Mouse (Mus musculus): ENCODE data around the gene Slc39a8. TPM values are rescaled to one million over a fixed set of nuclear protein-coding genes. Genes with fewer than 3 reads are reported as not detected.

Slc39a8 gene
- polyA plus RNA-seq, 1 experiment from 2014 or later = 24.3 TPM

- peak; percentile 43; the same call in 1 of the 2 replicates for ATAC-seq
- Histone ChIP-seq H3K4me1 (replicated peaks) (no peaks in the 10 kb centered on the region), H3K9me3 (no peaks in the 10 kb centered on the region), H3K4me3 (replicated peaks) (no peak overlapping the region), H3K27ac (no peak overlapping the region), H3K27me3 (replicated peaks) (no peaks in the 10 kb centered on the region), H3K36me3 (no peaks in the 10 kb centered on the region), H3K9ac (no peak overlapping the region), H3K4me2 (replicated peaks) (no peak overlapping the region)
- WGBS = 42% methylated on average over 12 of the region's 12 CpGs
Observed at GRCm38 (mm10) chr3:135886659-135887027, 61.6 kb downstream of the Slc39a8 start.

GRCm38 (mm10) chr3:135887033-135887855, 62.2 kb downstream of the Slc39a8 start:
- 81% methylated on average over 9 of the region's 9 CpGs for WGBS
- Histone ChIP-seq H3K4me1 (replicated peaks) (no peaks in the 10 kb centered on the region), H3K4me3 (replicated peaks) (no peak overlapping the region), H3K36me3 (no peaks in the 10 kb centered on the region), H3K27ac (no peak overlapping the region), H3K27me3 (replicated peaks) (no peaks in the 10 kb centered on the region), H3K9me3 (no peaks in the 10 kb centered on the region), H3K9ac (no peak overlapping the region), H3K4me2 (replicated peaks) (no peak overlapping the region)
- no peak for ATAC-seq

- Histone ChIP-seq H3K4me1 (replicated peaks) (no peaks in the 10 kb centered on the region), H3K4me2 (replicated peaks) (no peak overlapping the region), H3K27me3 (replicated peaks) (no peaks in the 10 kb centered on the region), H3K9me3 (no peaks in the 10 kb centered on the region), H3K9ac (no peak overlapping the region), H3K4me3 (replicated peaks) (no peak overlapping the region), H3K27ac (no peak overlapping the region), H3K36me3 (no peaks in the 10 kb centered on the region)
- WGBS = 85% methylated on average over 5 of the region's 5 CpGs
- ATAC-seq = no peak
Observed at GRCm38 (mm10) chr3:135887856-135888155, 62.7 kb downstream of the Slc39a8 start.

- H3K27me3 ChIP-seq (replicated peaks) = no peaks in the 10 kb centered on the region
- no peak overlapping the region for H3K9ac ChIP-seq
- H3K4me2 ChIP-seq (replicated peaks) = no peak overlapping the region
- no peaks in the 10 kb centered on the region for H3K36me3 ChIP-seq
- no peaks in the 10 kb centered on the region for H3K9me3 ChIP-seq
- no peaks in the 10 kb centered on the region for H3K4me1 ChIP-seq (replicated peaks)
- ATAC-seq = no peak
- no peak overlapping the region for H3K27ac ChIP-seq
- no peak overlapping the region for H3K4me3 ChIP-seq (replicated peaks)
Observed at GRCm38 (mm10) chr3:135889401-135889800, 64.3 kb downstream of the Slc39a8 start.

GRCm38 (mm10) chr3:135903366-135903765, 78.3 kb downstream of the Slc39a8 start:
- Histone ChIP-seq H3K4me2 (replicated peaks) (no peak overlapping the region), H3K36me3 (no peaks in the 10 kb centered on the region), H3K4me1 (replicated peaks) (no peaks in the 10 kb centered on the region), H3K4me3 (replicated peaks) (no peak overlapping the region), H3K27me3 (replicated peaks) (no peaks in the 10 kb centered on the region), H3K27ac (no peak overlapping the region), H3K9ac (no peak overlapping the region), H3K9me3 (no peaks in the 10 kb centered on the region)
- 85% methylated on average over 1 of the region's 1 CpGs for WGBS
- ATAC-seq = no peak

GRCm38 (mm10) chr3:135904881-135905280, 79.8 kb downstream of the Slc39a8 start:
- Histone ChIP-seq H3K9ac (no peak overlapping the region), H3K27ac (no peak overlapping the region), H3K4me3 (replicated peaks) (no peak overlapping the region), H3K27me3 (replicated peaks) (no peaks in the 10 kb centered on the region), H3K4me2 (replicated peaks) (no peak overlapping the region), H3K9me3 (no peaks in the 10 kb centered on the region), H3K4me1 (replicated peaks) (no peaks in the 10 kb centered on the region), H3K36me3 (no peaks in the 10 kb centered on the region)
- peak; percentile 43; the same call in 1 of the 2 replicates for ATAC-seq
- WGBS = 40% methylated on average over 6 of the region's 6 CpGs

- Histone ChIP-seq H3K4me1 (replicated peaks) (no peaks in the 10 kb centered on the region), H3K9ac (no peak overlapping the region), H3K36me3 (no peaks in the 10 kb centered on the region), H3K4me3 (replicated peaks) (no peak overlapping the region), H3K27me3 (replicated peaks) (no peaks in the 10 kb centered on the region), H3K27ac (no peak overlapping the region), H3K4me2 (replicated peaks) (no peak overlapping the region), H3K9me3 (no peaks in the 10 kb centered on the region)
- 100% methylated on average over 1 of the region's 1 CpGs for WGBS
- ATAC-seq = no peak
Observed at GRCm38 (mm10) chr3:135905729-135906128, 80.7 kb downstream of the Slc39a8 start.

GRCm38 (mm10) chr3:135907028-135907427, 81.9 kb downstream of the Slc39a8 start:
- Histone ChIP-seq H3K9ac (no peak overlapping the region), H3K4me2 (replicated peaks) (no peak overlapping the region), H3K4me3 (replicated peaks) (no peak overlapping the region), H3K4me1 (replicated peaks) (no peaks in the 10 kb centered on the region), H3K9me3 (no peaks in the 10 kb centered on the region), H3K27ac (no peak overlapping the region), H3K36me3 (no peaks in the 10 kb centered on the region), H3K27me3 (replicated peaks) (no peaks in the 10 kb centered on the region)
- WGBS = 74% methylated on average over 3 of the region's 3 CpGs
- ATAC-seq = no peak

GRCm38 (mm10) chr3:135915941-135916340, 90.9 kb downstream of the Slc39a8 start:
- H3K9me3 ChIP-seq = no peaks in the 10 kb centered on the region
- H3K27me3 ChIP-seq (replicated peaks) = no peaks in the 10 kb centered on the region
- no peak for ATAC-seq
- no peak overlapping the region for H3K4me3 ChIP-seq (replicated peaks)
- no peak overlapping the region for H3K27ac ChIP-seq
- H3K36me3 ChIP-seq = no peaks in the 10 kb centered on the region
- H3K4me2 ChIP-seq (replicated peaks) = no peak overlapping the region
- WGBS = 84% methylated on average over 4 of the region's 4 CpGs
- H3K9ac ChIP-seq = no peak overlapping the region
- H3K4me1 ChIP-seq (replicated peaks) = no peaks in the 10 kb centered on the region

GRCm38 (mm10) chr3:135918566-135919180, 93.6 kb downstream of the Slc39a8 start:
- ATAC-seq = no peak
- H3K4me1 ChIP-seq (replicated peaks) = no peaks in the 10 kb centered on the region
- H3K4me3 ChIP-seq (replicated peaks) = no peak overlapping the region
- no peaks in the 10 kb centered on the region for H3K27me3 ChIP-seq (replicated peaks)
- WGBS = 74% methylated on average over 5 of the region's 5 CpGs
- no peak overlapping the region for H3K4me2 ChIP-seq (replicated peaks)
- no peak overlapping the region for H3K9ac ChIP-seq
- H3K27ac ChIP-seq = no peak overlapping the region
- no peaks in the 10 kb centered on the region for H3K9me3 ChIP-seq
- no peaks in the 10 kb centered on the region for H3K36me3 ChIP-seq

- H3K4me1 ChIP-seq (replicated peaks) = no peaks in the 10 kb centered on the region
- 73% methylated on average over 4 of the region's 4 CpGs for WGBS
- H3K9ac ChIP-seq = no peak overlapping the region
- no peaks in the 10 kb centered on the region for H3K36me3 ChIP-seq
- no peak for ATAC-seq
- H3K4me3 ChIP-seq (replicated peaks) = no peak overlapping the region
- H3K9me3 ChIP-seq = no peaks in the 10 kb centered on the region
- no peaks in the 10 kb centered on the region for H3K27me3 ChIP-seq (replicated peaks)
- H3K27ac ChIP-seq = no peak overlapping the region
- H3K4me2 ChIP-seq (replicated peaks) = no peak overlapping the region
Observed at GRCm38 (mm10) chr3:135919305-135919704, 94.2 kb downstream of the Slc39a8 start.

GRCm38 (mm10) chr3:135926729-135927128, 101.7 kb downstream of the Slc39a8 start:
- Histone ChIP-seq H3K9ac (no peak overlapping the region), H3K4me3 (replicated peaks) (no peak overlapping the region), H3K27me3 (replicated peaks) (no peaks in the 10 kb centered on the region), H3K27ac (no peak overlapping the region), H3K4me2 (replicated peaks) (no peak overlapping the region), H3K9me3 (no peaks in the 10 kb centered on the region), H3K36me3 (no peaks in the 10 kb centered on the region), H3K4me1 (replicated peaks) (no peaks in the 10 kb centered on the region)
- ATAC-seq = no peak
- WGBS = 35% methylated on average over 1 of the region's 1 CpGs

- H3K27ac ChIP-seq = no peak overlapping the region
- H3K4me3 ChIP-seq (replicated peaks) = no peak overlapping the region
- H3K9ac ChIP-seq = no peak overlapping the region
- WGBS = 85% methylated on average over 4 of the region's 4 CpGs
- no peaks in the 10 kb centered on the region for H3K9me3 ChIP-seq
- no peaks in the 10 kb centered on the region for H3K4me1 ChIP-seq (replicated peaks)
- H3K4me2 ChIP-seq (replicated peaks) = no peak overlapping the region
- no peaks in the 10 kb centered on the region for H3K27me3 ChIP-seq (replicated peaks)
- H3K36me3 ChIP-seq = no peaks in the 10 kb centered on the region
- no peak for ATAC-seq
Observed at GRCm38 (mm10) chr3:135928184-135928583, 103.1 kb downstream of the Slc39a8 start.
